Mouse (Mus musculus) midbrain, embryonic 10.5 days (tissue): ENCODE measurements around the gene Chd1. TPM values are rescaled to one million over a fixed set of nuclear protein-coding genes. Genes with fewer than 3 reads are reported as not detected.

Experiments
- DNase-seq: peaks from one replicate; pipeline ENCODE4 v3.0.0-alpha.2; 2017; ENCODE audit warnings: low spot score
- H3K27ac ChIP-seq: fragments of 300-500 bp; sonication (generic); replicated peaks from 2 replicates; pipeline ENCODE4 v1.5.1; 2016; ENCODE audit warnings: mild to moderate bottlenecking
- H3K27me3 ChIP-seq: fragments of 300-500 bp; sonication (generic); 2 replicates; pipeline ENCODE4 v1.6.1; 2016; ENCODE audit warnings: low read depth, mild to moderate bottlenecking; ENCODE audit not compliant: poor library complexity, severe bottlenecking
- H3K36me3 ChIP-seq: fragments of 300-500 bp; sonication (generic); 2 replicates; pipeline ENCODE4 v1.6.1; 2016; ENCODE audit warnings: mild to moderate bottlenecking, moderate library complexity
- H3K4me1 ChIP-seq: fragments of 300-500 bp; sonication (generic); 2 replicates; pipeline ENCODE4 v1.6.1; 2016
- H3K4me3 ChIP-seq: fragments of 300-500 bp; sonication (generic); 2 replicates; pipeline ENCODE4 v1.5.1; 2016; ENCODE audit warnings: mild to moderate bottlenecking, moderate library complexity
- H3K9me3 ChIP-seq: fragments of 300-500 bp; sonication (generic); replicated peaks from 2 replicates; pipeline ENCODE4 v1.6.1; 2016; ENCODE audit warnings: mild to moderate bottlenecking
- WGBS: fragments of 180-500 bp; shearing (Covaris S2); methylation state at CpG from one replicate; pipeline ENCODE4 v1.1.7; 2016; 5-methylcytosine and 5-hydroxymethylcytosine counted together
- polyA plus RNA-seq: library from polyadenylated mRNA; unstranded; fragments of >200 nt; fragmentation: Nextera tagmentation; extraction: Ambion mirVana; gene quantifications from 2 replicates; pipeline ENCODE4 v1.2.1, GENCODE M21; 2016

The Chd1 gene
- polyA plus RNA-seq, 1 experiment from 2014 or later = 39.0 TPM

- H3K4me3 ChIP-seq = no peak overlapping the region
Measured at GRCm38 (mm10) chr17:15818372-15818771, 113.6 kb downstream of the Chd1 start.

GRCm38 (mm10) chr17:15820146-15820545 lies 115.4 kb downstream of the Chd1 start:
- H3K9me3 ChIP-seq = no peaks in the 10 kb centered on the region
- H3K27me3 ChIP-seq = no peaks in the 10 kb centered on the region
- DNase-seq = no peak
- 80% methylated on average over 6 of the region's 6 CpGs for WGBS
- H3K27ac ChIP-seq = no peak overlapping the region
- no peak overlapping the region for H3K4me3 ChIP-seq
- peaks cover 60% of the 10 kb centered on the region for H3K36me3 ChIP-seq
- H3K4me1 ChIP-seq = peaks cover 43% of the 10 kb centered on the region

More at GRCm38 (mm10) chr17:15818372-15818771, 113.6 kb downstream of the Chd1 start:
- Histone ChIP-seq H3K36me3 (peaks cover 74% of the 10 kb centered on the region), H3K4me1 (peaks cover 36% of the 10 kb centered on the region), H3K9me3 (no peaks in the 10 kb centered on the region), H3K27ac (no peak overlapping the region), H3K27me3 (no peaks in the 10 kb centered on the region)
- DNase-seq = no peak
- 75% methylated on average over 8 of the region's 8 CpGs for WGBS

- Histone ChIP-seq H3K9me3 (no peaks in the 10 kb centered on the region), H3K4me3 (no peak overlapping the region), H3K27ac (no peak overlapping the region), H3K36me3 (peaks cover 54% of the 10 kb centered on the region), H3K4me1 (peaks cover 40% of the 10 kb centered on the region), H3K27me3 (no peaks in the 10 kb centered on the region)
- whole genome bisulfite sequencing = 82% methylated on average over 10 of the region's 10 CpGs
- DNase-seq = no peak
Measured at GRCm38 (mm10) chr17:15820761-15821160, 116.0 kb downstream of the Chd1 start.

- no peaks in the 10 kb centered on the region for H3K9me3 ChIP-seq
- H3K36me3 ChIP-seq = peaks cover 46% of the 10 kb centered on the region
- H3K4me3 ChIP-seq = no peak overlapping the region
- WGBS = 89% methylated on average over 4 of the region's 4 CpGs
- no peak for DNase-seq
- H3K27me3 ChIP-seq = no peaks in the 10 kb centered on the region
- peaks cover 42% of the 10 kb centered on the region for H3K4me1 ChIP-seq
- no peak overlapping the region for H3K27ac ChIP-seq
Measured at GRCm38 (mm10) chr17:15821706-15822105, 116.9 kb downstream of the Chd1 start.

Other genes starting within 250 kb of the Chd1 start
- 279 and 297 TPM in 2 replicates for gene Psmb1, start 205.2 kb upstream of the Chd1 start, polyA plus RNA-seq
- 67.7 and 71.9 TPM in 2 replicates for gene Tbp, start 205.1 kb upstream of the Chd1 start, polyA plus RNA-seq
- 47.1 and 52.9 TPM in 2 replicates for gene Pdcd2, start 177.7 kb upstream of the Chd1 start, polyA plus RNA-seq
- gene Prdm9, start 140.6 kb upstream of the Chd1 start, polyA plus RNA-seq = 3.6 and 3.7 TPM in 2 replicates
- 27.6 and 43.0 TPM in 2 replicates for gene Rgmb, start 126.1 kb downstream of the Chd1 start, polyA plus RNA-seq